Mouse (Mus musculus) bone marrow macrophage, adult 2 months (primary cell): Measurements from ENCODE around the gene Zfp281.

Experiments used
- CTCF ChIP-seq: IDR thresholded peaks from 2 replicates; pipeline ENCODE4 v1.5.1; 2012; ENCODE audit warnings: low read depth, mild to moderate bottlenecking, low read length, moderate library complexity
- POLR2A ChIP-seq: IDR thresholded peaks from 2 replicates; pipeline ENCODE4 v1.6.1; 2012; ENCODE audit warnings: mild to moderate bottlenecking, low read depth, low read length, borderline replicate concordance

DNA sequence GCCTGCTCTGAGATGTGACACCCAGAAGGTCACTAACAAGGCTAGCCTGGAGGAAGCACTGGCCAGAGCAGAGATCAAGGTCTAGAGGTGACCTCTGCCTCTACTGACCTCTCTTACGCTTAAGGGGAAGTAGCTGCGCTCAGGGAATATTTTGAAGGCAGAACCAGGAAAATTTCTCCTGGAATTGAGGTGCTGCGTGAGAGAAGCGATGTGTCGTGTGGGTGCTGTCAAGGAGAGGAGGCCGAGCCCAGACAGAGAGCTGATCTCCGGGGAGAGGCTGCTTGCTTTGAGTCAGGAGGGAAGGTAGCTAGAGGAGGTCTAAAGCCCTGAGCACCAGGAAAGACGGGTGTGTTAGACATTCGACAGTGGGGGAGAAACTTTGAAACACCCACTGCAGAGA, 35.2 kb downstream of the Zfp281 start:
- TF ChIP-seq CTCF, result no peak
- TF ChIP-seq POLR2A, result no peak
